Mouse (Mus musculus): ENCODE results near the gene Stat5b. TPM values are rescaled to one million over a fixed set of nuclear protein-coding genes. Genes with fewer than 3 reads are reported as not detected.
"Not testable (repeated sequence)": the region's sequence is repeated elsewhere in the genome, so short reads cannot be mapped to it uniquely, and the experiment has no call there.

The Stat5b gene
- polyA plus RNA-seq, 1 experiment, result 178 TPM

DNA sequence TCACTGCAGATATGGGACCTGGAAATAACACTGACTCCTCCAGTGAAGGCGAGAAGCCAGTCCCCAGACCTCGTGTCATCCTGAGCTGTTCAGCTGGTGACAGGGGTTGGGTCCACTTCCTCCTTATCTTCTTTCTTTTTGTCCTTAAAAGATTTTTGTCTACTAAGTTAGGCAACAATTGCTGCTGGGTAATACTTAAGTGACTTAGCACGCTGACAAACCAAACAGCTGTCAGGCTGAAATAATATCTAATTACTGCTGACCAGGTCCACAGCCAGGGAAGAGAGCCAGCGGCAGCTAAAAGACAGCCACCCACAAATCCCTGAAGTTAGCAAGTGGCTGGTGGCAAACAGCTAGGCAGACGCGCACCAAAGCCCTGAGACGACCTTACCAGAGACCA lies 45.0 kb downstream of the Stat5b start:
- Histone ChIP-seq H3K4me1 (replicated peaks; ENCODE audit: control insufficient read depth, insufficient read depth, low read length) (0 out of 2 replicates have a peak, but pooled peaks cover 9% of the 10 kb centered on the region), H3K27me3 (ENCODE audit: control insufficient read depth, insufficient read depth, low read length) (no peaks in the 10 kb centered on the region), H3K4me3 (ENCODE audit: control insufficient read depth, insufficient read depth, low read length) (no peak overlapping the region), H3K27ac (ENCODE audit: control insufficient read depth, insufficient read depth, low read length) (no peak overlapping the region), H3K36me3 (ENCODE audit: control insufficient read depth, insufficient read depth, low read length) (peaks cover 70% of the 10 kb centered on the region)
- TF ChIP-seq POLR2A (IDR thresholded peaks at IDR 0.05; ENCODE audit: control insufficient read depth, extremely low read depth, insufficient read depth, low read length, poor library complexity), result no peak
- TF ChIP-seq CTCF (IDR thresholded peaks at IDR 0.05; ENCODE audit: borderline replicate concordance, control insufficient read depth, extremely low read depth, insufficient read depth, low read length, poor library complexity), result no peak
- no peak for DNase-seq
- WGBS, result 74% methylated on average over 7 of the region's 7 CpGs

DNA sequence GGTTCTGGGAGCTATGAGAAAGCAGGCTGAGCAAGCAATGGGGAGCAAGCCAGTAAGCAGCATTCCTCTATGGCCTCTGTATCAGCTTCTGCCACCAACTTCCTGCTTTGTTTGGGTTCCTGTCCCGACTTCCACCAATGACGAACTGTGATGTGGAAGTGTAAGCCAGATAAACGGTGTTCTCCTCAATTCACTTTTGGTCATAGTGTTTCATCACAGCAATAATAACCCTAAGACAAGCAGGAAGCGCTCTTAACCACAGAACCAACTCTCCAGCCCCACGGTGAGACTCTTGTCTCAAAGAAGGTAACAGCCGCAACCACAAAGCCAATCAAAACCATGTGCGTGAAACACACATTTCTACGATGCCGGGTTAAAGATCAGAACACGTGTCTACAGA lies 46.1 kb downstream of the Stat5b start:
- Histone ChIP-seq H3K27me3 (ENCODE audit: control insufficient read depth, insufficient read depth, low read length) (no peaks in the 10 kb centered on the region), H3K27ac (ENCODE audit: control insufficient read depth, insufficient read depth, low read length) (no peak overlapping the region), H3K4me1 (replicated peaks; ENCODE audit: control insufficient read depth, insufficient read depth, low read length) (0 out of 2 replicates have a peak, but pooled peaks cover 9% of the 10 kb centered on the region), H3K4me3 (ENCODE audit: control insufficient read depth, insufficient read depth, low read length) (no peak overlapping the region), H3K36me3 (ENCODE audit: control insufficient read depth, insufficient read depth, low read length) (peaks cover 82% of the 10 kb centered on the region)
- DNase-seq, result no peak
- TF ChIP-seq CTCF (IDR thresholded peaks at IDR 0.05; ENCODE audit: borderline replicate concordance, control insufficient read depth, extremely low read depth, insufficient read depth, low read length, poor library complexity) (no peak), POLR2A (IDR thresholded peaks at IDR 0.05; ENCODE audit: control insufficient read depth, extremely low read depth, insufficient read depth, low read length, poor library complexity) (no peak)
- WGBS, result 28% methylated on average over 10 of the region's 10 CpGs

DNA sequence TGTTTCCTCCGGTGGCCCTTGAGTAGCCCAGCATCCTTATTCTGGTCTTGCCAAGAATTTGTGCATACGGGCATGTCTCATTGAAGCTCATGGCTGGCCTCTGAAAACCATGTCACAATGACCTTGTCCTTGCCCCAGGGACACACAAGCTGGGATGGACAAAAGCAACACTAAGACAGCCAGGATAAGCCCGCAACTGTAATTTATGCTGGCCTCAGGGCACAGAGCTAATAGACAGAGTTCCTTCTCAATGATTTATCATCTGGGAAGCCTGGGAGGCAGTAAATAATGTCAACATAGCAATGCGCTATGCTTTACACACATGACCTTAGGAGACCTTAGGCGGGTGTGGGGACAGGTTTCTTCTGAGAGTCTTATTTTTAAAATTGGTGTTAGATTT lies 51.1 kb downstream of the Stat5b start:
- 99% methylated on average over 5 of the region's 5 CpGs for WGBS
- TF ChIP-seq POLR2A (IDR thresholded peaks at IDR 0.05; ENCODE audit: control insufficient read depth, extremely low read depth, insufficient read depth, low read length, poor library complexity), result no peak
- no peak for TF ChIP-seq CTCF (IDR thresholded peaks at IDR 0.05; ENCODE audit: borderline replicate concordance, control insufficient read depth, extremely low read depth, insufficient read depth, low read length, poor library complexity)
- Histone ChIP-seq H3K27me3 (ENCODE audit: control insufficient read depth, insufficient read depth, low read length) (no peaks in the 10 kb centered on the region), H3K36me3 (ENCODE audit: control insufficient read depth, insufficient read depth, low read length) (peaks cover 87% of the 10 kb centered on the region), H3K4me1 (replicated peaks; ENCODE audit: control insufficient read depth, insufficient read depth, low read length) (no peaks in the 10 kb centered on the region), H3K4me3 (ENCODE audit: control insufficient read depth, insufficient read depth, low read length) (no peak overlapping the region), H3K27ac (ENCODE audit: control insufficient read depth, insufficient read depth, low read length) (no peak overlapping the region)
- DNase-seq, result no peak

DNA sequence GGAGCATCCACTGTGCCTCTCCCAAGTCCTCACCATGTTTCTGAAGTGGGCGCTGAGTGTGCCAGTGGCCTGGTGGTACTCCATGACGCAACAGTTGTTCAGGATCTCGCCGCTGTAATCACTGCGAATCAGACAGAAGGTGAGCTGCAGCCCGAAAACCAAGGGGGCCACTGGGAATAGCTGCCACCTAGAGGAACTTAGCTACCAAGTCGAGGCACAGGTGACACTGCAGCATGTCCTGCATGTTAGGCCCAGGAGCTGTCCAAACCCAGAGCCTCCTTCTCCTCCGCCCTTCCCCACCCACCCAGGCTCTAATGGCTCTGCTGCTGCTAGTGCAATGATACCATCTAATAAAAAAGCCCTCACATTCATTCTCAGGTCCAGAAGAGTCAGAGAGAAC lies 53.9 kb downstream of the Stat5b start:
- TF ChIP-seq CTCF (IDR thresholded peaks at IDR 0.05; ENCODE audit: borderline replicate concordance, control insufficient read depth, extremely low read depth, insufficient read depth, low read length, poor library complexity) (no peak), POLR2A (IDR thresholded peaks at IDR 0.05; ENCODE audit: control insufficient read depth, extremely low read depth, insufficient read depth, low read length, poor library complexity) (no peak)
- Histone ChIP-seq H3K4me1 (replicated peaks; ENCODE audit: control insufficient read depth, insufficient read depth, low read length) (no peaks in the 10 kb centered on the region), H3K4me3 (ENCODE audit: control insufficient read depth, insufficient read depth, low read length) (no peak overlapping the region), H3K27me3 (ENCODE audit: control insufficient read depth, insufficient read depth, low read length) (no peaks in the 10 kb centered on the region), H3K36me3 (ENCODE audit: control insufficient read depth, insufficient read depth, low read length) (peaks cover 87% of the 10 kb centered on the region), H3K27ac (ENCODE audit: control insufficient read depth, insufficient read depth, low read length) (no peak overlapping the region)
- DNase-seq, result no peak
- WGBS, result 91% methylated on average over 8 of the region's 8 CpGs

DNA sequence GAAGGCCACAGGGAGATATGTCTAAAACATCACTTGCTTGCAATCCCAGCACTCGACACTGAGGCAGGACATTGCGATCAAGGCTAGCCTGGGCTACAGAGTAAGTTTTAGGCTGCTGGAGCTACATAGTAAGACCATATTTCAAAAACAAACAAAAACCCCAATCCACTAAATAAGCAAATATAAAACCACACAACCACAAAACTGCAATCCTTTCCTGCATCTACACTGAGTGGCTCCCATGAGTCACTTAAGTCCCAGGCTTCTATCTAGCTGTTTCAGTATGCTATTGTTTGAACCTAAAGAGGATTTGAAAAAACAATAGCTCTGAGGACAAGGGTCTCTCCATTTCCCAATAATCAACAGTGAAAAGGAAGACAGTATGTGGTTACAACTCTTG lies 55.1 kb downstream of the Stat5b start:
- no peaks in the 10 kb centered on the region for H3K4me1 ChIP-seq (replicated peaks; ENCODE audit: control insufficient read depth, insufficient read depth, low read length)
- no peaks in the 10 kb centered on the region for H3K27me3 ChIP-seq (ENCODE audit: control insufficient read depth, insufficient read depth, low read length)
- DNase-seq, result no peak
- H3K36me3 ChIP-seq (ENCODE audit: control insufficient read depth, insufficient read depth, low read length), result peaks cover 87% of the 10 kb centered on the region
- WGBS, result 96% methylated on average over 2 of the region's 2 CpGs
- TF ChIP-seq CTCF (IDR thresholded peaks at IDR 0.05; ENCODE audit: borderline replicate concordance, control insufficient read depth, extremely low read depth, insufficient read depth, low read length, poor library complexity) (no peak), POLR2A (IDR thresholded peaks at IDR 0.05; ENCODE audit: control insufficient read depth, extremely low read depth, insufficient read depth, low read length, poor library complexity) (no peak)
- H3K4me3 ChIP-seq (ENCODE audit: control insufficient read depth, insufficient read depth, low read length), result no peak overlapping the region
- H3K27ac ChIP-seq (ENCODE audit: control insufficient read depth, insufficient read depth, low read length), result no peak overlapping the region

DNA sequence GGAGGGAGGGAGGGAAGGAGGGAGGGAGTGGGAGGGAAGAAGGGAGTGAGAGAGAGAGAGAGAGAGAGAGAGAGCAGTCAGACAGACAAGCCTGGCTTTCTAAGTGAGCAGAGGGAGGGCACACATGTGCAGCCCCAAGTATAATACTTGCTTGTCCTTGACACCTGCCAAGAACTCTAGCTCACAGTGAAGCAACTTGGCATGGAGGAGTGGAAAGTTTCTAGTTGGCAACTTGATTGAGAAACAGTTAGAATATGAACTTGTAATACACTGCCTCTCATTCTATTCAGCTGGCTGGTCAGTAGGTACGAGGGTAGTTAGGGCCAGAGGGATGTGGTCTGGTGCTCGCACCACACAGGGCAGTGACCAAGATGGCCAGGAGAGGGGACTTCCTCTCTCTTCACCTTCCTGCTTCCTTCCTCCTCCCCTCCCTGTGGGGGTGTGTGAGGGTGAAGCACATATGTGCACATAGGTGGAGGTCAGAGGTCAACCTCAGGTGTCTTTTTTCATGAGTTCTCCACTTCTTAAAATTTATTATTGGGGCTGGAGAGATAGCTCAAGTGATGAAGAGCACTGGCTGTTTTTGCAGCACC lies 59.0 kb downstream of the Stat5b start:
- 87% methylated on average over 2 of the region's 2 CpGs for WGBS
- Histone ChIP-seq H3K4me1 (replicated peaks; ENCODE audit: control insufficient read depth, insufficient read depth, low read length) (no peaks in the 10 kb centered on the region), H3K27ac (ENCODE audit: control insufficient read depth, insufficient read depth, low read length) (no peak overlapping the region), H3K4me3 (ENCODE audit: control insufficient read depth, insufficient read depth, low read length) (no peak overlapping the region), H3K36me3 (ENCODE audit: control insufficient read depth, insufficient read depth, low read length) (peaks cover 98% of the 10 kb centered on the region), H3K27me3 (ENCODE audit: control insufficient read depth, insufficient read depth, low read length) (no peaks in the 10 kb centered on the region)
- TF ChIP-seq CTCF (IDR thresholded peaks at IDR 0.05; ENCODE audit: borderline replicate concordance, control insufficient read depth, extremely low read depth, insufficient read depth, low read length, poor library complexity), result no peak
- no peak for TF ChIP-seq POLR2A (IDR thresholded peaks at IDR 0.05; ENCODE audit: control insufficient read depth, extremely low read depth, insufficient read depth, low read length, poor library complexity)
- DNase-seq, result no peak

DNA sequence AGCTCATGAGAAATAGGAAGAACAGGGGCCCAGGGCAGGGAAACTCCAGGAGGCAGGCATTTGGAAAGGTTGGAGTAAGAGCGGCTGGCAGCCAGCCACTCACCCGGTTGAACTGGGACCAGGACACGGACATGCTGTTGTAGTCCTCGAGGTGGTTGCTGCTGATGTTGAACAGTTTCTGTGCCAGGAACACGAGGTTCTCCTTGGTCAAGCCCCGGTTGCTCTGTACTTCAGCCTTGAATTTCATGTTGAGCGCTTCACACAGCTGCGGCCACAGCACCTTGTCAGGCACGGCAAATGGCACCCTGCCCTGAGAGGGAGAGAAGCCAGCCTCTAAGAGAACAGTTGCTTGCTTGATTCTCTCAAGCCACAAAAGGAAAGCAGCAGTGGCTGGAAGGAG lies 59.9 kb downstream of the Stat5b start:
- peaks cover 100% of the 10 kb centered on the region for H3K36me3 ChIP-seq (ENCODE audit: control insufficient read depth, insufficient read depth, low read length)
- not testable (repeated sequence) for H3K4me3 ChIP-seq (ENCODE audit: control insufficient read depth, insufficient read depth, low read length); H3K27me3 ChIP-seq (ENCODE audit: control insufficient read depth, insufficient read depth, low read length); DNase-seq; H3K27ac ChIP-seq (ENCODE audit: control insufficient read depth, insufficient read depth, low read length); H3K4me1 ChIP-seq (replicated peaks; ENCODE audit: control insufficient read depth, insufficient read depth, low read length)
- 93% methylated on average over 9 of the region's 9 CpGs for WGBS
